Mouse (Mus musculus) ES-CJ7 (cell line): ENCODE data around the gene Ephb4.

Source experiments
- DNase-seq: peaks from one replicate; pipeline ENCODE4 v3.0.0; 2011; ENCODE audit warnings: low read depth, low spot score

Gene Ephb4

GRCm38 (mm10) chr5:137334317-137334716 lies 15.6 kb upstream of the Ephb4 start:
- no peak for DNase-seq

DNA sequence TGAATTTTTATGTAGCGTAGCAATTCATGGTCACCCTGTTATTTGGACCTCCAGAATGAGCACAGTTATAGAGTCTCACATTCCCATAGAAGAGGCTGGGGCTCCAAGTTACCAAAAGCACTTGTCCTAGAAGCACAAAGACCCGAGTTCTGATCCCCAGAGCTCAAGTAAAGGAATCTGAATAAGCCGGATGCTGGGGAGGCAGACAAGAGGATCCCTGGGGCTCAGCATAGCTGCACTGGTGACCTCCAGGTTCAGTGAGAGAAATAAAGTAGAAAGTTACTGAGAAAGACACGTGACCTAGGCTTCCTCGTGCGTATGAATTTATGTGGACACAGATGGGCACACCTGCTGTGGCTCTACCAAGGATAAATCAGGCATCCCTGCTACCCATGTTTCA lies 14.8 kb upstream of the Ephb4 start:
- no peak for DNase-seq

DNA sequence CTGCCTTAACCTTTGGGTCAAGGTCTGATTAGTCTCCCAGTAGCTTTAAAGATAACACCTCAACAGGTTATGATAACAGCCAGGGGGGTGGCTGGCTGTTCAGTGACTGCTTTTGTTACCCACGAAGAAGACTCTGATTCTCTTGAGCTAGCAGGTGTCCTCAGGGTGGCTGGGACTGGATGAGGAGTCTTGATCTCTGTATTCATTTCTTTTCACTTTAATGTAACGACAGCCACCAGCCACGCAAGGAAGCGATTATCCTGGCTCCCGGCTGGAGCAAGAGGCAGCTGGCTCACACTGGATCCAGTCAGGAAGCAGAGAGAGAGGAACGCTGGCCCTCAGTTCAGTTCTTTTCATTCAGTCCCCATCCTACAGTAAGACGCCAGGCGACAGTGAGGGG lies 12.7 kb upstream of the Ephb4 start:
- DNase-seq, result peak; percentile 93

GRCm38 (mm10) chr5:137338256-137338655 lies 11.7 kb upstream of the Ephb4 start:
- DNase-seq, result peak; percentile 93

DNA sequence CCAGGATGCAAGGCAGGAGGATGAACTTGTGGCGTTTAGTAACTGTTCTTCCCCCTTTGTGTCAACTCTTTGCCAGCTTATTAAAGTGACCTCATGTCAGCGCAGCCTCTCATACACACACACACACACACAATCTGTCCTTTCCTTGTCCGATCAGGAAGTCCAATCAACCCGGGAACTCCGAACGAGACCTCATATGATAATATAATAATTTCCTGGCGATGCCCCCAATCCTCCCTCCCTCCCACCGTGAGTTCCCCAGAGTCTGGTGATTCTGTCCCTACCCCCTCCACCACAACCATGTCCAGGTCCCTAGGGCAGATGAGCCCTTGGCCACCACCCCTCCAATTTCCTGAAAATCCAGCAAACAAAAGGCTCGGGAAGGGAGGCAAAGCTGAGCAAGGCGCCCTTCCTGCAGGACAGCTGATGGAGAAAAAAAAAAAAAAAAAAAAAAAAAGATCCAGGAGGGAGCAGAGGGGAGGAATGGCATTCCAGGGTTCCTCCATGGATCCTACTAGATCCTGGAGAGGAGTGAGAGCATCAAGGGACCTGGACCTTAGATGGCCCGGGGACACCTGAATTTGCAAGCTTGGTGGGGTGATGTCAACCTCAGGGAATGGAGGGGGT lies 11.1 kb upstream of the Ephb4 start:
- DNase-seq, result peak; percentile 40

GRCm38 (mm10) chr5:137339290-137339979 lies 10.5 kb upstream of the Ephb4 start:
- DNase-seq, result peak; percentile 81

DNA sequence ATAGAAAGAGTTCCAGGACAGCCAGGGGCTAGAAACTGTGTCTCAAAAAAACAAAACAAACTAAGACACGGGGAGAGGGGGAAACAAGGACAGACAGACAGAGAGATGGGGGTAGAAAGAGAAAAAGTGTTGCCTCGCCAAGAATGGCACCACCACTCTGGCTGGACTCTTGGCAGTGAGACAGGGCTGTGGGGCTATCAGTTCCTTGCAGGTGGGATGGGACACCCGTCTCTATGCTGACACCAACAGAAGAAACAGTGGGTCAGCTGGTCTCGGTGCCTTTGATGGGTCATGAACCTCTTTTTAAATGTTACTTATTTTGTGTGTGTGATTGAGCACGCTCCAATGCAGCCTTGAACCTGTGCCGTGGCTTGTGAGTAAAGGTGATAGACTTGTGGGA lies 9.7 kb upstream of the Ephb4 start:
- DNase-seq, result no peak

DNA sequence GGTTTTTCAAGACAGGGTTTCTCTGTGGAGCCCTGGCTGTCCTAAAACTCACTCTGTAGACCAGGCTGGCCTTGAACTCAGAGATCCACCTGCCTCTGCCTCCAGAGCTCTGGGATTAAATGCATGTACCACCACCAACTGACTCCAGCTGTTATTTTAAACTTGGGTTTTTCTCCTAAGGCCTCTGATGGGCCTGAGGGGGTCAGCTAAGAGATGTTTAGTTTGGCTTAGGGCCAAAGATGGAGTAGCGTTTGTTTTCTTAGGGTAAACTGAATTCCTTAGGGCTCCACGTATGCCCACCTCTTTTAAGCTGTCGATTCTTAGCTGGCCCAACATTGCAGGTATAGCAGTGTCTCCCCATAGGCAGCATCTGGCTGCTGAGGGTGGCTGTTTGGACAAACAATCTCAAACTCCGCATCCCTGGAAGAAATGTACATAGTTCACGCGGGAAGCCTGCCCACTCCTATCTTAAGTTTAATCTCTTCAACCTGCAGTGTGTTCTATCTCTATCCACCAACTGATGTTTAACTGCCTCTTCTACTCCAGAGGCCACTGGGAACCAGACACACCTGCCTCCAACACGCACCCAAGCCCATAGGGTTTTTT lies 7.4 kb upstream of the Ephb4 start:
- no peak for DNase-seq

DNA sequence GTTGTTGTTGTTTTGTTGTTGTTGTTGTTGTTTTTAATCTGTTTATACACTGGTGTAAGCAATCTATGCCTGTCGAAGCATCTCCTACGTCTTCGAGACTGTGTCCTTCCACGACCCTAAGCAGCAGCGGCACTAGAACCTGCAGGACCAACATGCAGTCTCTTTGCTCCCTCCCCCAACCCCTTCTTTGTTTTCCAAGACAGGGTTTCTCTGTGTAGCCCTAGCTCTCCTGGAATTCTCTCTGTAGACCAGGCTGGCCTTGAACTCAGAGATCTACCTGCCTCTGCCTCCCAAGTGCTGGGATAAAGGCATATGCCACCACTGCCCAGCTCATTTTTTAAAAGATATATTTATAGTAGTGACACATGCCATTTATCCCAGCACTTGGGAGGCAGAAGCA lies 6.5 kb upstream of the Ephb4 start:
- no peak for DNase-seq

DNA sequence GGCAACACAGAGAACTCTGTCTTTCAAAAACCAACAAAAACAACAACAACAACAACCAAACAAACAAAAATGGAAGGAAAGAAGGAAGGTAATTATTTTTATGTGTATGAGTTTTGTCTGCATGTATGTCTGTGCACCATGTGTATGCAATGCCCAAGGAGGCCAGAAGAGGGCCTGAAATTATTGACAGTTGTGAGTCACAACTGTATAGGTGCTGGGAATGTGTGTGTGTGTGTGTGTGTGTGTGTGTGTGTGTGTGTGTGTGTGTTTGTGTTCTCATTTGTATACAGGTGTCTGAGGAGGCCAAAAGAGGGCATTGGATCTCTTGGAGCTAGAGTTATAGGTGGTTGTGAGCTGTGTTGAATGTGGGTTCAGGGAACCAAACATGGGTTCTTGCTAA lies 6.0 kb upstream of the Ephb4 start:
- no peak for DNase-seq

DNA sequence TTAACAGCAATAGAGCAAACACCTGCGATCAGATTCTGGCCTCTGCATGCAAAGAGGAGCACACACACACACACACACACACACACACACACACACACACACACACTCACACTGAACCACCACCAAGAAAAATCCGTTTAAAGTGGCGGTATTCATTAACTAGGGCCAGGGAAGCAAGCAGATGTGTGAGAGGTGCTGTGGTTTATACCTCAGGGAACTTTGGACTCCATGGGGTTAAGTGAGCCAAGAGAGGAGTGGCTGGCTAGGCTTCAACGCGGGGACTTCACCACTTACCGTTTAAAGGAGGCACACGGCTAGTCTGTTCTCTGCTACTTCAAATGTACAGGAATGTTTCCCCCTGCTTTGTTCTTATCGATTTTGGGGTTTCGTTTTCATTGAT lies 4.1 kb upstream of the Ephb4 start:
- no peak for DNase-seq

- no peak for DNase-seq
These were observed 3.5 kb upstream of the Ephb4 start for GRCm38 (mm10) chr5:137346388-137346787.

DNA sequence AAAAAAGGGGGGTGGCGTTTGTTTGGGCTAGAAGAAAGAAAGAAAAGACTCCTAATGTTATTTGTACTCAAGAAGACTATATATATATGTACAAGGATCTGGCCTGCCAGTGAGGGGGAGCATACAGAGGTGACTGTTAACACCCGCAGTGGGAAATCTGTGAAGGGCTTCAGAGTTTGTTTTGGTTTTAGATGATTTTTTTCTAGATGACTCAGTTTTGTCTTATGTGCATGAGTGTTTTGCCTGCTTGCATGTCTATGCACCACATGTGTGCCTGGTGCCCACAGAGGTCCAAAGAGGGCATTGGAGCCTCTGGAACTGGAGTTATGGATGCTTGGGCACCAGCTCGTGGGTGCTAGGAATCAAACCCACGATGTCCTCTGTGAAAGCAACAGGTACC lies 2.9 kb upstream of the Ephb4 start:
- DNase-seq, result no peak

- no peak for DNase-seq
These were observed 2.1 kb upstream of the Ephb4 start for GRCm38 (mm10) chr5:137347856-137348255.

DNA sequence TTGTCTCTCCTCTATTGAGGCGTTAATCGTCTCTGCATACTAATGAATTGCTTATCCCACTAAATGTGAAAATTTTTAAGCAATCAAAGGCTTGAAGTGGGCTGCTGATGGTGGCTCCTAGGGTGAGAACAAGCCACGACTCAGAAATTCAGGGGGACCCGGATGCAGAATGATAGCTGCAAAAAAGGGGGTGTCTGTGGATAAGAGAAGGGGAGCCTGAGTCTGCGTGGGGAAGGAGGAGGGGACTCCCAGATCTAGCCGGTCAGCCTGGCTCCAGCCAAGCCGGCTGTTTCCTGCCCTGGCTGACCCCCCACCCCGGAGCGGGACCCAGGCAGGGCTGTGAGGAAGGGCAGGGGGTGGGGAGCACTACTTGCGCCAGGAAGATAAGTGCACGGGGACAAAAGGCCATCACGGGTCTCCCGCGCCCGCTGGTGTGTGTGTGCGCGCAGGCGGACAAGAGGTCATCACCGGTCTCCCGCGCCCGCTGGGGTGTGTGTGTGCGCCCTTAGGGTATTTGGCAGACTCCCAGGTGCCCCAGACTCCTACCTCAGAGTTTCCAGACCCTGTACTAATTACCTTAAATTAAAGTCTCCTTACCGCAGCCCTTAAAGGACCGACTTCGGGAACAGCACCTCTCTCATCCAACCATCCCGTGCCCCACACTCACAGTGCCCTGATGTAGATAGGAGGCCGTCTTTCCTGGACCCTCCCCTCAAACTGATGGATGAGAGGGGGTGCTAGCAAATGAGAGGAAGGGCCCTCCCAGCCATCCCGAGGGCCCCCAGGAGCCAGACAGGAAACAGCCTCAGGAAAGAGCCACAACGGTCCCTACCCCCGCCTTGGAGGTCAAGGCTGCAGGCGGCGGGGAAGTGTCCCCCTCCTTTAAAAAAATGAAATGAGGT lies 1.2 kb upstream of the Ephb4 start:
- DNase-seq, result peak; percentile 42

GRCm38 (mm10) chr5:137350205-137351057 lies 522 bp downstream of the Ephb4 start:
- no peak for DNase-seq

DNA sequence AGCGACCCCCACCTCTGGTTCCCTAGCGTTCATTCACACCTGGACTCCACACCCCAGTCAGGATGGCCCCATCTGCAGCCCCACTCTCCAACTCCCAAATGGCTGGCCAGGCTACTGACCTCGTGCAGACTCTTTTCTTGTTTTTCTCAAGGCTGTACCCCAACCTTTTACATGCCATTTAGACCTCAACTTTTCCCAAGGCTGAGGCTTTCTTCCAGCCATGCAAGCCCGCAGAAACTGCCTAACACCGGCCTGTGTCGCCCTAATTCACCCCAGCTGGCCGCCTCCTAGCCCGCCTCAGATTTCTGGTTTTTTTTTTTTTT lies 1.1 kb downstream of the Ephb4 start:
- DNase-seq, result no peak

- no peak for DNase-seq
These were observed 1.5 kb downstream of the Ephb4 start for GRCm38 (mm10) chr5:137351394-137351793.

GRCm38 (mm10) chr5:137352011-137352975 lies 2.4 kb downstream of the Ephb4 start:
- peak; percentile 91 for DNase-seq

DNA sequence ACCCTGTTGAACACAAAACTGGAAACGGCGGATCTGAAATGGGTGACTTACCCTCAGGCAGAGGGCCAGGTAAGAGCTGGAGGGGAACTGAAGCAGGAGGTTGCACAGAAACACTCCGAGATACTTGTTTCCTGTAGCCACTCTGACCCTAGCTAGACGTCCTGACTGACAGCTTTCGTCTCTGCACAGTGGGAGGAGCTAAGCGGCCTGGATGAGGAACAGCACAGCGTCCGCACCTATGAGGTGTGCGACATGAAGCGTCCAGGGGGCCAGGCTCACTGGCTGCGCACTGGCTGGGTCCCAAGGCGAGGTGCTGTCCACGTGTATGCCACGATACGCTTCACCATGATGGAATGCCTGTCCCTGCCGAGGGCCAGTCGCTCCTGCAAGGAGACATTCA lies 4.2 kb downstream of the Ephb4 start:
- DNase-seq, result no peak
